8 mouse cellular contexts compared by ENCODE assay signal in genomic region chr8:48844370-48844905, GRCm38 (mm10). TPM values are rescaled to one million over a fixed set of nuclear protein-coding genes. Genes with fewer than 3 reads are reported as not detected.
A peak's percentile ranks its signal among the peaks of the same experiment; 100 is the strongest.
DNase-seq lines count a peak whose midpoint lies in the region; ATAC-seq and TF ChIP-seq lines count a peak whose summit lies in the region.

No protein-coding gene starts in this region.

- H3K9me3 ChIP-seq in hindbrain, embryonic 15.5 days, result no peaks in the 10 kb centered on the region
- H3K9me3 ChIP-seq in liver, embryonic 14.5 days (ENCODE audit: control insufficient read depth, low read length), result no peaks in the 10 kb centered on the region

- peaks cover 21% of the 10 kb centered on the region for H3K27me3 ChIP-seq in hindbrain, embryonic 15.5 days
- peaks cover 21% of the 10 kb centered on the region for H3K27me3 ChIP-seq in liver, embryonic 14.5 days (ENCODE audit: control insufficient read depth, insufficient read depth, low read length)

- 0 out of 2 replicates have a peak, but pooled peaks have one; percentile 8 for ATAC-seq in cerebellum, adult (ENCODE audit: insufficient number of reproducible peaks, low FRiP score, low TSS enrichment)
- no peak for ATAC-seq in hindbrain, embryonic 15.5 days (ENCODE audit: low FRiP score, low read depth)
- ATAC-seq in liver, embryonic 14.5 days (ENCODE audit: insufficient read depth), result no peak

- TF ChIP-seq EP300 in liver, embryonic 14.5 days (IDR thresholded peaks at IDR 0.05; ENCODE audit: low read depth), result no peak

- under 1% methylated on average over 14 of the region's 14 CpGs for WGBS in hindbrain, embryonic 15.5 days
- 1% methylated on average over 14 of the region's 14 CpGs for WGBS in liver, embryonic 14.5 days (ENCODE audit: insufficient replicate concordance)

- peak overlapping the region; percentile 94 for H3K4me2 ChIP-seq in hindbrain, embryonic 15.5 days
- peak overlapping the region; percentile 46 for H3K4me2 ChIP-seq in liver, embryonic 14.5 days (ENCODE audit: low read depth)

- H3K9ac ChIP-seq in hindbrain, embryonic 15.5 days, result peak overlapping the region; percentile 62
- H3K9ac ChIP-seq in liver, embryonic 14.5 days (replicated peaks), result no peak overlapping the region

- peak overlapping the region; percentile 83 for H3K27ac ChIP-seq in hindbrain, embryonic 15.5 days (replicated peaks)
- H3K27ac ChIP-seq in liver, embryonic 14.5 days, result no peak overlapping the region

- DNase-seq in cerebellum, adult 11-12 months, result no peak
- DNase-seq in embryo, embryonic 10.5 days (ENCODE audit: low spot score), result peak; percentile 53
- DNase-seq in liver, embryonic 14.5 days (ENCODE audit: low read depth in 3 of 3, low spot score in 3 of 3), result no peak
- no peak for DNase-seq in left cerebral cortex, adult 9 months (ENCODE audit: low spot score in 2 of 2)
- DNase-seq in gastrocnemius, postnatal 25 days, result no peak
- no peak for DNase-seq in urinary bladder, postnatal 14 days (ENCODE audit: low spot score)

- peak overlapping the region; percentile 84 for H3K4me3 ChIP-seq in hindbrain, embryonic 15.5 days
- H3K4me3 ChIP-seq in liver, embryonic 14.5 days (ENCODE audit: insufficient read depth in 1 of 2, low read depth in 2 of 2, low read length in 2 of 2), result peak overlapping the region; percentile 48 to 49; a peak in 2 of 4 replicates

- peaks cover 29% of the 10 kb centered on the region for H3K4me1 ChIP-seq in hindbrain, embryonic 15.5 days (replicated peaks)
- no peaks in the 10 kb centered on the region for H3K4me1 ChIP-seq in liver, embryonic 14.5 days (replicated peaks; ENCODE audit: control insufficient read depth in 2 of 2, insufficient read depth in 2 of 2, low read length in 1 of 2)

- TF ChIP-seq CTCF in liver, embryonic 14.5 days (IDR thresholded peaks at IDR 0.05; ENCODE audit: low read depth), result no peak

- H3K36me3 ChIP-seq in hindbrain, embryonic 15.5 days, result no peaks in the 10 kb centered on the region
- H3K36me3 ChIP-seq in liver, embryonic 14.5 days (replicated peaks; ENCODE audit: control insufficient read depth, insufficient read depth, low read depth), result no peaks in the 10 kb centered on the region

RNA-seq across cellular contexts. Expression of gene Tenm3, which starts 0.7 kb away (rescaled TPM):
- polyA plus RNA-seq in hindbrain, embryonic 15.5 days (2015; fragmentation: Nextera tagmentation; extraction: Ambion mirVana), result 29.6 and 32.7 TPM in 2 replicates
- polyA plus RNA-seq in liver, embryonic 14.5 days (2012; rRNA removed), result 1.8 and 2.2 TPM in 2 replicates
- polyA plus RNA-seq in liver, embryonic 14.5 days (2014; fragmentation: Nextera tagmentation; extraction: Ambion mirVana), result 3.1 TPM in 2 replicates
- total RNA-seq in gastrocnemius, postnatal 25 days (2021), result 1 to 10 TPM; 4.5 to 8.0 TPM
